Mouse (Mus musculus) heart, embryonic 10.5 days (tissue): ENCODE data around the gene Rapgef4. TPM values are rescaled to one million over a fixed set of nuclear protein-coding genes. Genes with fewer than 3 reads are reported as not detected.

Experiments
- DNase-seq: peaks from one replicate; pipeline ENCODE4 v3.0.0-alpha.2; 2017; ENCODE audit warnings: low spot score
- H3K27ac ChIP-seq: fragments of 300-500 bp; sonication (generic); 2 replicates; pipeline ENCODE4 v1.5.1; 2016; ENCODE audit warnings: mild to moderate bottlenecking
- H3K27me3 ChIP-seq: fragments of 300-500 bp; sonication (generic); 2 replicates; pipeline ENCODE4 v1.6.1; 2016; ENCODE audit warnings: mild to moderate bottlenecking; ENCODE audit not compliant: poor library complexity, insufficient read depth, severe bottlenecking
- H3K36me3 ChIP-seq: fragments of 300-500 bp; sonication (generic); 2 replicates; pipeline ENCODE4 v1.6.1; 2016; ENCODE audit warnings: mild to moderate bottlenecking, moderate library complexity
- H3K4me1 ChIP-seq: fragments of 300-500 bp; sonication (generic); 2 replicates; pipeline ENCODE4 v1.6.1; 2016; ENCODE audit warnings: mild to moderate bottlenecking
- H3K4me3 ChIP-seq: fragments of 300-500 bp; sonication (generic); 2 replicates; pipeline ENCODE4 v1.5.1; 2016; ENCODE audit warnings: mild to moderate bottlenecking, moderate library complexity
- H3K9me3 ChIP-seq: fragments of 300-500 bp; sonication (generic); 2 replicates; pipeline ENCODE4 v1.6.1; 2016; ENCODE audit warnings: mild to moderate bottlenecking, moderate library complexity
- WGBS: fragments of 180-500 bp; shearing (Covaris S2); methylation state at CpG from one replicate; pipeline ENCODE4 v1.1.7; 2016; 5-methylcytosine and 5-hydroxymethylcytosine counted together
- polyA plus RNA-seq: library from polyadenylated mRNA; unstranded; fragments of >200 nt; fragmentation: Nextera tagmentation; extraction: Ambion mirVana; gene quantifications from 2 replicates; pipeline ENCODE4 v1.2.1, GENCODE M21; 2016

The Rapgef4 gene
- polyA plus RNA-seq, 1 experiment from 2014 or later = 3.1 TPM

DNA sequence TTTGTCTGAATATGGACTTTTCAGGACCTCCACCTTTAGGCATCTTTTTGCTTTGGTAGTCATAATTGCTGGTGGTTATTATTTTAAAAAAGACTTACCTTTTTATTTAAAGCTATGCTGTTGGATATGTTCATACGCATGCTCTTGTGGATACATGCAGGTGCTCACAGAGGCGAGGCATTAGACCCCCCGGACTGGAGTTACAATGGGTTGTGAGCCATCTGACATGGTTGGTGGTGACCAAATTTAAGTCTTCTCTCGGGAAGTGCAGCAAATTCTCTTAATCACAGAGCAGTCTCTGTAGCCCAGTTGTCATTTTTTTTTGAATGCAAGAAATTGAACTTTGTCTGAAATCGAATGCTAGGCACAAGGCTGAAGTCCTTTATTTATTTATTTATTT is 40.4 kb downstream of the Rapgef4 start:
- Histone ChIP-seq H3K27me3 (no peaks in the 10 kb centered on the region), H3K9me3 (no peaks in the 10 kb centered on the region), H3K36me3 (no peaks in the 10 kb centered on the region), H3K4me1 (no peaks in the 10 kb centered on the region), H3K27ac (no peak overlapping the region), H3K4me3 (no peak overlapping the region)
- DNase-seq = no peak
- WGBS = 88% methylated on average over 5 of the region's 5 CpGs

DNA sequence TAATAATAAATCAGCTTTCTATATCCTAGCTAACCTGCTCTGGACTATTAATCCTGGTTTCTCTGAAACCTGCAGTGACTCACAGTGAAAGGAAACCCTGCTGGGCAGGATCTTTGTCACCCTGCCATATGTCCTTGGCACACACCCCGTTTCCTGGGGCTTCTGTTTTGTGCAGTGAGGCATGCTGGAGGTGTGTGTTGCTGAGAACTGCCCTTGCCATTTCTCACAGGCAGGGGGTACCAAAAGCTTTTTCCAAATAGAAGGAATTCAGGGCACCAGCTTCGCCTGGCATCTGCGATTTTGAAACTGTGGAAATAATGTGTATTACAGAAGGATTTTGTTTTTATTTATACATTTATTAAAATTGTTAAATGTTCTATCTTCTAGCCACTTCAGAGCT is 40.8 kb downstream of the Rapgef4 start:
- WGBS = 72% methylated on average over 3 of the region's 3 CpGs
- no peaks in the 10 kb centered on the region for H3K27me3 ChIP-seq
- H3K9me3 ChIP-seq = no peaks in the 10 kb centered on the region
- H3K4me1 ChIP-seq = no peaks in the 10 kb centered on the region
- H3K36me3 ChIP-seq = no peaks in the 10 kb centered on the region
- H3K4me3 ChIP-seq = no peak overlapping the region
- DNase-seq = no peak
- H3K27ac ChIP-seq = no peak overlapping the region

- Histone ChIP-seq H3K4me3 (no peak overlapping the region), H3K27ac (no peak overlapping the region), H3K36me3 (no peaks in the 10 kb centered on the region), H3K27me3 (no peaks in the 10 kb centered on the region), H3K9me3 (no peaks in the 10 kb centered on the region), H3K4me1 (no peaks in the 10 kb centered on the region)
- DNase-seq = no peak
- WGBS = 83% methylated on average over 5 of the region's 5 CpGs
These were observed 42.8 kb downstream of the Rapgef4 start for GRCm38 (mm10) chr2:72023791-72024190.

DNA sequence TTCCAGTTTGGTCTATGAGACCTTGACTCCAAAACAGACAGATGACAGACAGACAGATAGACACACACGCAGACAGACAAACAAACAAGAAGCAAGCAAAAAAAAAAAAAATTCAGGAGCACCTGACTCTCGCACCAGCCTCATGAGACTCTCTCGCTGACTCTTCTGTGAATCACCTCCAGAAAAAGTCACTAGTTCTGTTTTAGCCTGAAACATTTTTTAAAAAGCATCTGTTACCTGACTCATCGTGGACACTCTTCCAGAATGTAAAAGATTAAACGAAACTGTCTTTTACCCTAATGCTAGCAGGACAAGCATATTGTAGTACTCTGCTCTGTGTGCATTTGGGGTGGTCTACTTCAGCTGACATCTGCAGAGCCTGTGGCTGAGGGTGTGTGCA is 44.6 kb downstream of the Rapgef4 start:
- H3K36me3 ChIP-seq = no peaks in the 10 kb centered on the region
- 86% methylated on average over 5 of the region's 5 CpGs for WGBS
- DNase-seq = no peak
- no peak overlapping the region for H3K27ac ChIP-seq
- H3K27me3 ChIP-seq = no peaks in the 10 kb centered on the region
- no peaks in the 10 kb centered on the region for H3K4me1 ChIP-seq
- H3K4me3 ChIP-seq = no peak overlapping the region
- no peaks in the 10 kb centered on the region for H3K9me3 ChIP-seq

- Histone ChIP-seq H3K27me3 (no peaks in the 10 kb centered on the region), H3K27ac (no peak overlapping the region), H3K4me3 (no peak overlapping the region), H3K9me3 (no peaks in the 10 kb centered on the region), H3K36me3 (no peaks in the 10 kb centered on the region), H3K4me1 (no peaks in the 10 kb centered on the region)
- no peak for DNase-seq
- WGBS = 80% methylated on average over 1 of the region's 1 CpGs
These were observed 45.5 kb downstream of the Rapgef4 start for GRCm38 (mm10) chr2:72026506-72026905.

DNA sequence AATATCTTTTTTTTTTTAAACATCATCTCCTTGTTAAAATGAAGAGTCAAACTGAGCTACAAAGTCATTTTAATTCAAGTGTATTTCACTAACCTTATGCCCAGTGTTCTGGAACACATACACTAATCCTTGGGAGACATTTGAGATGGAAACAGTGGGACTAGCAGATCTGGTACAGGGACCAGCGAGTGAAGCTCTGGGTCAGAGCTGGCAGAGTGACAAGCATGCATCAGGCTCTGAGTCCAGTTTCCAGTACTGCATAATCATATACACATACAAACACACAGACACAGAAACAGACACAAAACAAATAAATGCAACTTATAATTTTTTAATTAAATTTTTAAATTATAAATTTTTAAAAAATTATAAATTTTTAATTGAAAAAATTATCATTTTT is 48.0 kb downstream of the Rapgef4 start:
- WGBS = 88% methylated on average over 1 of the region's 1 CpGs
- no peak overlapping the region for H3K27ac ChIP-seq
- H3K4me1 ChIP-seq = peaks cover 3% of the 10 kb centered on the region; the same call in 1 of the 2 replicates
- H3K4me3 ChIP-seq = no peak overlapping the region
- no peaks in the 10 kb centered on the region for H3K9me3 ChIP-seq
- no peaks in the 10 kb centered on the region for H3K36me3 ChIP-seq
- no peak for DNase-seq
- no peaks in the 10 kb centered on the region for H3K27me3 ChIP-seq

GRCm38 (mm10) chr2:72029586-72030144 is 48.6 kb downstream of the Rapgef4 start:
- peaks cover 3% of the 10 kb centered on the region; the same call in 1 of the 2 replicates for H3K4me1 ChIP-seq
- no peaks in the 10 kb centered on the region for H3K36me3 ChIP-seq
- H3K4me3 ChIP-seq = no peak overlapping the region
- DNase-seq = no peak
- no peak overlapping the region for H3K27ac ChIP-seq
- H3K27me3 ChIP-seq = no peaks in the 10 kb centered on the region
- 78% methylated on average over 5 of the region's 5 CpGs for WGBS
- H3K9me3 ChIP-seq = no peaks in the 10 kb centered on the region

DNA sequence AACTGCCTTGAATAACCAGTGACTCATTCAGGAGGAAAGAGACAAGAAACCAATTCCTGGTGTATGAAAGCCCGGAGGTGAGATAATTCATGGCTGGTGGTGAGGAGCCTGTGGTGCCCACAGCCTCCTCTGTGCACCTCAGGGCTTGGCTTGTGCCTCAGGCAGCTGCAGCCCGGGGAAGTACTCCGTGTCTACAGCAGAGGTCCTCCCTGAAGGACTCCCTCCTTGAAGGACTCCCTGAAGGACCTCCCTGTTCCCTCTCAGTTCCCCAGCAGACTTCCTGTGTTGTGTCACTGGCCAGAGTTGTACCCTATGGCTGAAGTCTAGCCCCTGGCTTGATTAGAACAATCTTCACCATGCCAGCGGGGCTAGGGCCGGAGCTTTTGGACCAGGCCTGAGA is 50.7 kb downstream of the Rapgef4 start:
- no peaks in the 10 kb centered on the region for H3K36me3 ChIP-seq
- H3K27ac ChIP-seq = no peak overlapping the region
- H3K9me3 ChIP-seq = no peaks in the 10 kb centered on the region
- peaks cover 6% of the 10 kb centered on the region; the same call in 1 of the 2 replicates for H3K4me1 ChIP-seq
- 65% methylated on average over 5 of the region's 5 CpGs for WGBS
- 0 out of 2 replicates have a peak, but pooled peaks cover 3% of the 10 kb centered on the region for H3K27me3 ChIP-seq
- H3K4me3 ChIP-seq = no peak overlapping the region
- no peak for DNase-seq

- H3K36me3 ChIP-seq = no peaks in the 10 kb centered on the region
- no peak overlapping the region for H3K27ac ChIP-seq
- no peaks in the 10 kb centered on the region for H3K9me3 ChIP-seq
- no peak overlapping the region for H3K4me3 ChIP-seq
- peaks cover 13% of the 10 kb centered on the region; the same call in 1 of the 2 replicates for H3K4me1 ChIP-seq
- DNase-seq = no peak
- H3K27me3 ChIP-seq = 0 out of 2 replicates have a peak, but pooled peaks cover 6% of the 10 kb centered on the region
- 45% methylated on average over 8 of the region's 8 CpGs for WGBS
These were observed 54.6 kb downstream of the Rapgef4 start for GRCm38 (mm10) chr2:72035616-72036015.

GRCm38 (mm10) chr2:72037357-72037756 is 56.3 kb downstream of the Rapgef4 start:
- H3K36me3 ChIP-seq = no peaks in the 10 kb centered on the region
- no peak overlapping the region for H3K27ac ChIP-seq
- DNase-seq = no peak
- no peaks in the 10 kb centered on the region for H3K9me3 ChIP-seq
- WGBS = 85% methylated on average over 5 of the region's 5 CpGs
- H3K27me3 ChIP-seq = 0 out of 2 replicates have a peak, but pooled peaks cover 6% of the 10 kb centered on the region
- H3K4me1 ChIP-seq = peaks cover 10% of the 10 kb centered on the region; the same call in 1 of the 2 replicates
- H3K4me3 ChIP-seq = no peak overlapping the region

GRCm38 (mm10) chr2:72038235-72038634 is 57.2 kb downstream of the Rapgef4 start:
- 38% methylated on average over 1 of the region's 1 CpGs for WGBS
- Histone ChIP-seq H3K9me3 (no peaks in the 10 kb centered on the region), H3K4me3 (no peak overlapping the region), H3K27ac (peak overlapping the region; percentile 57; the same call in 1 of the 2 replicates), H3K36me3 (no peaks in the 10 kb centered on the region), H3K4me1 (peaks cover 10% of the 10 kb centered on the region; the same call in 1 of the 2 replicates), H3K27me3 (0 out of 2 replicates have a peak, but pooled peaks cover 6% of the 10 kb centered on the region)
- DNase-seq = peak; percentile 86

GRCm38 (mm10) chr2:72038651-72039251 is 57.7 kb downstream of the Rapgef4 start:
- DNase-seq = no peak
- no peak overlapping the region for H3K4me3 ChIP-seq
- peak overlapping the region; percentile 57; the same call in 1 of the 2 replicates for H3K27ac ChIP-seq
- H3K9me3 ChIP-seq = no peaks in the 10 kb centered on the region
- 0 out of 2 replicates have a peak, but pooled peaks cover 6% of the 10 kb centered on the region for H3K27me3 ChIP-seq
- peaks cover 10% of the 10 kb centered on the region; the same call in 1 of the 2 replicates for H3K4me1 ChIP-seq
- 79% methylated on average over 18 of the region's 18 CpGs for WGBS
- H3K36me3 ChIP-seq = no peaks in the 10 kb centered on the region

DNA sequence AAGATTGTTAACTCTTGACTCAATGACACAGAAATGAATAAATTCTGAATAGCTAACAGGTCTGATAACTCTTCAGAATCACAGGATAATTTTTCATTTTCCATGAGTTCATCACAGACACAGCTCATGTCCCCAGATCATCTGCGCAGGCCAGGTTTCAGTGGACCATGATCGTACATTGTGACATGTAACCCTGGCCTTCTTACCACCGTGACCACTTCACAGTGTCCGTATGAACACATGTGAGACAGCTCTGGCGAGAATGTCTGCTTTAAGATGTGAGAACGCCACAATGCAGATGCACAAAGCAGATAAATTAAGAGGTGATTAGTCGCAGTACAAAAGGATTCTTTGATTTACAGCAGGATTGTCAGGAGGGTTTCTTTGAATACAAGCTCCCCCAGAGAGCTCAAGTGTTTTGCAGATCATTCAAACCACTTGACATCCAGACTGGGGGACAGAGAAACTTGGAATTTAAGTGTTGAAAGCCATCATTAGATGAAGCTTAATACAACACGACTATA is 58.5 kb downstream of the Rapgef4 start:
- Histone ChIP-seq H3K36me3 (no peaks in the 10 kb centered on the region), H3K27me3 (0 out of 2 replicates have a peak, but pooled peaks cover 6% of the 10 kb centered on the region), H3K27ac (no peak overlapping the region), H3K4me1 (peaks cover 10% of the 10 kb centered on the region; the same call in 1 of the 2 replicates), H3K4me3 (no peak overlapping the region), H3K9me3 (no peaks in the 10 kb centered on the region)
- no peak for DNase-seq
- 69% methylated on average over 8 of the region's 8 CpGs for WGBS
